Mouse (Mus musculus): Measurements from ENCODE around the gene Pla2g4f. TPM values are rescaled to one million over a fixed set of nuclear protein-coding genes. Genes with fewer than 3 reads are reported as not detected.

The Pla2g4f gene
- polyA plus RNA-seq, 2 experiments from 2014 or later: 2.3 to 3.3 TPM

GRCm38 (mm10) chr2:120279961-120280360 lies 34.0 kb downstream of the Pla2g4f start:
- ATAC-seq: no peak

GRCm38 (mm10) chr2:120276951-120277350 lies 37.0 kb downstream of the Pla2g4f start:
- no peak for ATAC-seq

- ATAC-seq: no peak
Observed at GRCm38 (mm10) chr2:120268635-120269034, 45.3 kb downstream of the Pla2g4f start.

GRCm38 (mm10) chr2:120265523-120265922 lies 48.4 kb downstream of the Pla2g4f start:
- no peak for ATAC-seq

GRCm38 (mm10) chr2:120264858-120265257 lies 49.1 kb downstream of the Pla2g4f start:
- no peak for ATAC-seq

GRCm38 (mm10) chr2:120262876-120263275 lies 51.1 kb downstream of the Pla2g4f start:
- no peak for ATAC-seq

- no peak for ATAC-seq
Observed at GRCm38 (mm10) chr2:120261346-120261745, 52.6 kb downstream of the Pla2g4f start.

GRCm38 (mm10) chr2:120256259-120256658 lies 57.7 kb downstream of the Pla2g4f start:
- no peak for ATAC-seq

GRCm38 (mm10) chr2:120252644-120253043 lies 61.3 kb downstream of the Pla2g4f start:
- no peak for ATAC-seq

Other genes starting within 250 kb of the Pla2g4f start
- gene Ehd4, start 159.6 kb downstream of the Pla2g4f start, polyA plus RNA-seq (2017; shearing (Covaris generic)): 1 to 10 TPM; 6.6 to 8.5 TPM
- not detected for gene Pla2g4e, start 68.8 kb downstream of the Pla2g4f start, polyA plus RNA-seq (2017; shearing (Covaris generic))
- not detected for gene Pla2g4d, start 25.0 kb downstream of the Pla2g4f start, polyA plus RNA-seq (2017; shearing (Covaris generic))
- gene Vps39, start 39.0 kb upstream of the Pla2g4f start, polyA plus RNA-seq (2017; shearing (Covaris generic)): 10 to 100 TPM; 32.2 to 36.4 TPM
- 10 to 100 TPM; 21.0 to 25.8 TPM for gene Ganc, start 89.7 kb upstream of the Pla2g4f start, polyA plus RNA-seq (2017; shearing (Covaris generic))
- gene Tmem87a, start 89.9 kb upstream of the Pla2g4f start, polyA plus RNA-seq (2017; shearing (Covaris generic)): 10 to 100 TPM; 14.4 to 25.7 TPM
- 10 to 100 TPM; 59.3 to 94.3 TPM for gene Capn3, start 141.9 kb upstream of the Pla2g4f start, polyA plus RNA-seq (2017; shearing (Covaris generic))
- gene Zfp106, start 249.7 kb upstream of the Pla2g4f start, polyA plus RNA-seq (2017; shearing (Covaris generic)): 10 to 100 TPM; 20.9 to 26.0 TPM

All from CD4-positive, CD25-positive, alpha-beta regulatory T cell, adult 4 months (primary cell).